Mouse (Mus musculus): ENCODE results near the gene Ccnf.

Gene Ccnf

GRCm38 (mm10) chr17:24203611-24204534, 47.4 kb downstream of the Ccnf start:
- DNase-seq (ENCODE audit: inconsistent age in 2 of 2, low spot score in 1 of 2) = peak in 1 of 2 experiments; percentile 75

GRCm38 (mm10) chr17:24203068-24203467, 48.2 kb downstream of the Ccnf start:
- peak in 1 of 2 experiments; percentile 40 for DNase-seq (ENCODE audit: inconsistent age in 2 of 2, low spot score in 1 of 2)

- no peak for DNase-seq (ENCODE audit: inconsistent age in 2 of 2, low spot score in 1 of 2)
Measured at GRCm38 (mm10) chr17:24201092-24201491, 50.2 kb downstream of the Ccnf start.

- peak in 1 of 2 experiments; percentile 48 for DNase-seq (ENCODE audit: inconsistent age in 2 of 2, low spot score in 1 of 2)
Measured at GRCm38 (mm10) chr17:24199741-24200140, 51.5 kb downstream of the Ccnf start.

GRCm38 (mm10) chr17:24199252-24199651, 52.0 kb downstream of the Ccnf start:
- no peak for DNase-seq (ENCODE audit: inconsistent age in 2 of 2, low spot score in 1 of 2)

- DNase-seq (ENCODE audit: inconsistent age in 2 of 2, low spot score in 1 of 2) = no peak
Measured at GRCm38 (mm10) chr17:24197032-24197824, 54.1 kb downstream of the Ccnf start.

- DNase-seq (ENCODE audit: inconsistent age in 2 of 2, low spot score in 1 of 2) = no peak
Measured at GRCm38 (mm10) chr17:24195349-24195748, 55.9 kb downstream of the Ccnf start.

GRCm38 (mm10) chr17:24193769-24194168, 57.5 kb downstream of the Ccnf start:
- no peak for DNase-seq (ENCODE audit: inconsistent age in 2 of 2, low spot score in 1 of 2)

GRCm38 (mm10) chr17:24193268-24193667, 58.0 kb downstream of the Ccnf start:
- peak; percentile 31 to 78 for DNase-seq (ENCODE audit: inconsistent age in 2 of 2, low spot score in 1 of 2)

GRCm38 (mm10) chr17:24192848-24193247, 58.4 kb downstream of the Ccnf start:
- DNase-seq (ENCODE audit: inconsistent age in 2 of 2, low spot score in 1 of 2) = no peak

- peak in 1 of 2 experiments; percentile 40 for DNase-seq (ENCODE audit: inconsistent age in 2 of 2, low spot score in 1 of 2)
Measured at GRCm38 (mm10) chr17:24191481-24191880, 59.8 kb downstream of the Ccnf start.

- no peak for DNase-seq (ENCODE audit: inconsistent age in 2 of 2, low spot score in 1 of 2)
Measured at GRCm38 (mm10) chr17:24190934-24191333, 60.4 kb downstream of the Ccnf start.

- no peak for DNase-seq (ENCODE audit: inconsistent age in 2 of 2, low spot score in 1 of 2)
Measured at GRCm38 (mm10) chr17:24174259-24174658, 77.0 kb downstream of the Ccnf start.

GRCm38 (mm10) chr17:24173423-24173822, 77.9 kb downstream of the Ccnf start:
- peak; percentile 64 to 91 for DNase-seq (ENCODE audit: inconsistent age in 2 of 2, low spot score in 1 of 2)

Data from adrenal gland, adult (tissue).